Mouse (Mus musculus): ENCODE data around the gene Rabgap1.

DNA sequence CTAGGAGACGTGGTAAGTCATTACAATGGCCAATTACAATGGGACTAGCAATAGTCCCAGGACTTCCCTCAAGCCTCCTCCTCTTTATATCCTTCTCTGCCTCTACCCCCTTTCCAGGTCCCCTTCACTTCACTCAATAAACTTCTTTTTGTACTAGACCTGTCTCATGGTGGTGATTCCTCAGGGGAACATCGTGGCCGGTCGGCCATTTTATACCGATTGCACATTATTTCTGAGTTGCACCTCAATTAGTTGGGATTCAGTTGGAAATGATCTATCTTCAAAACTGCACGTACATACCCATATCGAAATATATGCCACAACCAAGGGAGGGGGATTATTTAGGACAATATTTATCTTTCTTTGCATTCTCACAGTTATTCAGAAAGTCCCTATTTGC, 11.5 kb upstream of the Rabgap1 start:
- TF ChIP-seq CTCF (conservative IDR thresholded peaks at IDR 0.05; ENCODE audit: low read length) (no peak), NANOG (IDR thresholded peaks at IDR 0.05; ENCODE audit: borderline replicate concordance, low read length) (no peak), POU5F1 (IDR thresholded peaks at IDR 0.05; ENCODE audit: borderline replicate concordance, low read length) (no peak)
